In genomic region chr5:118676151-118676918, GRCm38 (mm10) we compare ENCODE assay signal across 15 mouse cellular contexts.
DNase-seq lines count a peak whose midpoint lies in the region; ATAC-seq and TF ChIP-seq lines count a peak whose summit lies in the region.
"Had no signal": no experiment of that assay in that cellular context is flagged by ENCODE, and none has a peak within 500 bp of the region (broad histone marks: within the 10 kb centered on the region; RNA-seq: fewer than 3 reads in every experiment).

No protein-coding gene starts in this region.

- no peaks in the 10 kb centered on the region for H3K9me3 ChIP-seq in forebrain, embryonic 16.5 days (ENCODE audit: control insufficient read depth, low read length)
- H3K9me3 ChIP-seq in forebrain, postnatal 0 days (ENCODE audit: low read length), result no peaks in the 10 kb centered on the region
- H3K9me3 ChIP-seq: hindbrain, embryonic 12.5 days; lung, embryonic 15.5 days had no signal

- no peaks in the 10 kb centered on the region for H3K27me3 ChIP-seq in forebrain, embryonic 16.5 days (replicated peaks; ENCODE audit: control insufficient read depth, insufficient read depth, low read length)
- no peaks in the 10 kb centered on the region for H3K27me3 ChIP-seq in forebrain, postnatal 0 days (ENCODE audit: insufficient read depth, low read length)
- H3K27me3 ChIP-seq in kidney, adult 2 months (replicated peaks; ENCODE audit: control insufficient read depth, insufficient read depth, low read length), result no peaks in the 10 kb centered on the region
- H3K27me3 ChIP-seq: hindbrain, embryonic 12.5 days; lung, embryonic 15.5 days had no signal

- H3K4me3 ChIP-seq in forebrain, embryonic 16.5 days (replicated peaks; ENCODE audit: low read length), result no peak overlapping the region
- no peak overlapping the region for H3K4me3 ChIP-seq in forebrain, postnatal 0 days (ENCODE audit: low read depth, low read length)
- no peak overlapping the region for H3K4me3 ChIP-seq in kidney, adult 2 months (ENCODE audit: insufficient read depth, low read depth, low read length)
- H3K4me3 ChIP-seq: gastrocnemius, adult 2 months; hindbrain, embryonic 12.5 days; lung, embryonic 15.5 days had no signal

- 0 out of 2 replicates have a peak, but pooled peaks have one; percentile 39 for ATAC-seq in forebrain, embryonic 16.5 days
- no peak for ATAC-seq in forebrain, postnatal 0 days
- ATAC-seq: intestine, postnatal 0 days had no signal

- no peaks in the 10 kb centered on the region for H3K36me3 ChIP-seq in forebrain, embryonic 16.5 days (ENCODE audit: control insufficient read depth, insufficient read depth)
- peaks cover 2% of the 10 kb centered on the region; the same call in 1 of the 2 replicates for H3K36me3 ChIP-seq in forebrain, postnatal 0 days (ENCODE audit: insufficient read depth)
- no peaks in the 10 kb centered on the region for H3K36me3 ChIP-seq in kidney, adult 2 months (ENCODE audit: control insufficient read depth, insufficient read depth, low read length)
- H3K36me3 ChIP-seq: hindbrain, embryonic 12.5 days had no signal

- TF ChIP-seq CTCF in forebrain, postnatal 0 days (IDR thresholded peaks at IDR 0.05; ENCODE audit: low read depth), result no peak
- TF ChIP-seq CTCF in kidney, adult 2 months (conservative IDR thresholded peaks at IDR 0.05; ENCODE audit: insufficient read depth, insufficient read length, low read depth, low read length), result no peak

- H3K4me1 ChIP-seq in forebrain, embryonic 16.5 days (replicated peaks; ENCODE audit: control insufficient read depth, insufficient read depth, low read length), result peaks cover 43% of the 10 kb centered on the region
- H3K4me1 ChIP-seq in forebrain, postnatal 0 days (ENCODE audit: insufficient read depth), result peaks cover 16% of the 10 kb centered on the region
- peaks cover 22% of the 10 kb centered on the region for H3K4me1 ChIP-seq in kidney, adult 2 months (ENCODE audit: control insufficient read depth, insufficient read depth, low read length)

- H3K4me2 ChIP-seq in forebrain, embryonic 16.5 days (ENCODE audit: low read length), result no peak overlapping the region
- no peak overlapping the region for H3K4me2 ChIP-seq in forebrain, postnatal 0 days (ENCODE audit: low read depth)
- H3K4me2 ChIP-seq: hindbrain, embryonic 12.5 days; lung, embryonic 15.5 days; midbrain, embryonic 11.5 days had no signal

- no peak for DNase-seq in forebrain, postnatal 0 days
- peak; percentile 30 to 60 for DNase-seq in layer of hippocampus, adult 18-20 months (ENCODE audit: low spot score in 2 of 2)
- no peak for DNase-seq in layer of hippocampus, postnatal 14 days (ENCODE audit: low spot score in 2 of 2)
- peak; percentile 1 for DNase-seq in urinary bladder, postnatal 10 days (ENCODE audit: low spot score)
- DNase-seq in urinary bladder, postnatal 14 days (ENCODE audit: low spot score), result no peak
- DNase-seq in embryo, embryonic 10 days (ENCODE audit: low spot score), result no peak
- DNase-seq in kidney, adult 2 months, result no peak
- DNase-seq: cerebellum, adult 8-10 months; gastrocnemius, adult 2 months; right cerebral cortex, postnatal 4 days had no signal

- H3K9ac ChIP-seq in forebrain, embryonic 16.5 days (replicated peaks; ENCODE audit: low read depth, low read length), result no peak overlapping the region
- no peak overlapping the region for H3K9ac ChIP-seq in forebrain, postnatal 0 days
- H3K9ac ChIP-seq: hindbrain, embryonic 12.5 days; lung, embryonic 15.5 days had no signal

- WGBS in forebrain, embryonic 16.5 days, result 70% methylated on average over 8 of the region's 8 CpGs
- 66% methylated on average over 8 of the region's 8 CpGs for WGBS in forebrain, postnatal 0 days
- WGBS in kidney, adult 2 months, result 74% methylated on average over 8 of the region's 8 CpGs

- no peak for TF ChIP-seq POLR2A in kidney, adult 2 months (IDR thresholded peaks at IDR 0.05; ENCODE audit: low read depth, low read length)

- H3K27ac ChIP-seq in forebrain, embryonic 16.5 days (ENCODE audit: low read length), result no peak overlapping the region
- no peak overlapping the region for H3K27ac ChIP-seq in forebrain, postnatal 0 days (ENCODE audit: low read depth, low read length)
- H3K27ac ChIP-seq in kidney, adult 2 months (ENCODE audit: insufficient read depth, low read depth, low read length), result no peak overlapping the region
- H3K27ac ChIP-seq: gastrocnemius, adult 2 months; hindbrain, embryonic 12.5 days; lung, embryonic 15.5 days had no signal

Comparison
In these comparisons a context has a peak if more than half of its experiments do, and no peak if none do; other contexts are left out.
1. DNase-seq: peak in layer of hippocampus, adult 18-20 months (2 of 2) and urinary bladder, postnatal 10 days (single experiment); none in forebrain, postnatal 0 days (single experiment), layer of hippocampus, postnatal 14 days (0 of 2), urinary bladder, postnatal 14 days (single experiment), embryo, embryonic 10 days (single experiment) and kidney, adult 2 months (single experiment).